Mouse (Mus musculus) MEL (cell line): ENCODE data around the gene Gm960.

Experiments used
- CHD2 ChIP-seq: IDR thresholded peaks from 2 replicates; pipeline ENCODE4 v1.6.1; 2011; ENCODE audit warnings: low read length, improper control_type of control experiment
- CTCF ChIP-seq, 3 experiments: IDR thresholded peaks in 2 of 3; conservative IDR thresholded peaks in 1 of 3; 2 replicates each; pipeline ENCODE4 v1.5.1; 2011 to 2012; ENCODE audit warnings: low read length in 3 of 3, low read depth in 2 of 3, mild to moderate bottlenecking in 2 of 3, improper control_type of control experiment in 1 of 3, inconsistent platforms in 1 of 3, mixed read lengths in 1 of 3, moderate library complexity in 1 of 3; ENCODE audit not compliant: control insufficient read depth in 1 of 3, insufficient read depth in 1 of 3, poor library complexity in 1 of 3, severe bottlenecking in 1 of 3
- POLR2A ChIP-seq, 2 experiments: IDR thresholded peaks; 2 replicates each; pipeline ENCODE4 v1.6.1; 2011 to 2012; ENCODE audit warnings: low read length in 2 of 2, mild to moderate bottlenecking in 2 of 2, control low read depth in 1 of 2, improper control_type of control experiment in 1 of 2, low read depth in 1 of 2, moderate library complexity in 1 of 2; ENCODE audit not compliant: control insufficient read depth in 1 of 2, insufficient read depth in 1 of 2, poor library complexity in 1 of 2
- TCF12 ChIP-seq: IDR thresholded peaks from 2 replicates; pipeline ENCODE4 v1.6.1; 2014; ENCODE audit warnings: low read depth, mild to moderate bottlenecking, inconsistent platforms, low read length, improper control_type of control experiment, moderate library complexity
- ZC3H11A ChIP-seq: IDR thresholded peaks from 2 replicates; pipeline ENCODE4 v1.6.1; 2012; ENCODE audit warnings: low read depth, mild to moderate bottlenecking, inconsistent platforms, low read length, improper control_type of control experiment

- TF ChIP-seq POLR2A (IDR thresholded peaks at IDR 0.05; ENCODE audit: control insufficient read depth in 1 of 2, insufficient read depth in 1 of 2, low read depth in 1 of 2, low read length in 2 of 2, poor library complexity in 1 of 2) (no peak), TCF12 (no peak), CTCF (IDR thresholded peaks at IDR 0.05 in 2 of 3, conservative IDR thresholded peaks at IDR 0.05 in 1 of 3; ENCODE audit: control insufficient read depth in 1 of 3, insufficient read depth in 1 of 3, low read depth in 2 of 3, low read length in 3 of 3, poor library complexity in 1 of 3, severe bottlenecking in 1 of 3) (no peak), ZC3H11A (no peak), CHD2 (no peak)
Measured at GRCm38 (mm10) chr19:4699821-4700220, 1.4 kb upstream of the Gm960 start.
